ENCODE assay signal across 8 mouse cellular contexts in genomic region chr1:86487295-86487907, GRCm38 (mm10). TPM values are rescaled to one million over a fixed set of nuclear protein-coding genes. Genes with fewer than 3 reads are reported as not detected.
DNase-seq lines count a peak whose midpoint lies in the region; ATAC-seq and TF ChIP-seq lines count a peak whose summit lies in the region.

No protein-coding gene starts in this region.

- no peaks in the 10 kb centered on the region for H3K9me3 ChIP-seq in ES-E14 (ENCODE audit: control insufficient read depth, insufficient read depth, low read depth, low read length)
- no peaks in the 10 kb centered on the region for H3K9me3 ChIP-seq in forebrain, embryonic 16.5 days (ENCODE audit: control insufficient read depth, low read length)
- H3K9me3 ChIP-seq in lung, embryonic 14.5 days (ENCODE audit: low read depth, low read length) = no peaks in the 10 kb centered on the region

- peak; percentile 99 for DNase-seq in ES-E14 (ENCODE audit: low read depth, low spot score)
- peak; percentile 99 for DNase-seq in cerebellum, adult 11-12 months
- DNase-seq in heart, postnatal 36 days = peak; percentile 100
- DNase-seq in layer of hippocampus, adult 2 months (ENCODE audit: low spot score in 2 of 2) = peak; percentile 99 to 100
- peak; percentile 100 for DNase-seq in lung, embryonic 14.5 days
- DNase-seq in thymus, adult 2 months = peak; percentile 98

- peak; percentile 98 for ATAC-seq in forebrain, embryonic 16.5 days
- peak; percentile 95 for ATAC-seq in lung, embryonic 14.5 days (ENCODE audit: insufficient read depth)

- no peak for TF ChIP-seq CTCF in layer of hippocampus, adult 2 months (conservative IDR thresholded peaks at IDR 0.05)
- TF ChIP-seq CTCF in lung, embryonic 14.5 days (IDR thresholded peaks at IDR 0.05; ENCODE audit: low read depth) = no peak
- no peak for TF ChIP-seq CTCF in olfactory bulb, adult 2 months (IDR thresholded peaks at IDR 0.05; ENCODE audit: insufficient read depth, low read depth, low read length)
- no peak; the same call in 1 of the 2 replicates for TF ChIP-seq CTCF in thymus, adult 2 months (IDR thresholded peaks at IDR 0.05; ENCODE audit: borderline replicate concordance, control insufficient read depth, extremely low read depth, insufficient read depth, low read length, poor library complexity)

- WGBS in forebrain, embryonic 16.5 days = under 1% methylated on average over 69 of the region's 74 CpGs
- under 1% methylated on average over 71 of the region's 74 CpGs for WGBS in lung, embryonic 14.5 days
- under 1% methylated on average over 74 of the region's 74 CpGs for WGBS in olfactory bulb, adult 2 months
- WGBS in thymus, adult 2 months = under 1% methylated on average over 74 of the region's 74 CpGs

- H3K4me2 ChIP-seq in forebrain, embryonic 16.5 days (ENCODE audit: low read length) = peak overlapping the region; percentile 87
- peak overlapping the region; percentile 74 for H3K4me2 ChIP-seq in lung, embryonic 14.5 days

- no peaks in the 10 kb centered on the region for H3K27me3 ChIP-seq in forebrain, embryonic 16.5 days (replicated peaks; ENCODE audit: control insufficient read depth, insufficient read depth, low read length)
- H3K27me3 ChIP-seq in lung, embryonic 14.5 days (ENCODE audit: insufficient read depth, low read length) = no peaks in the 10 kb centered on the region
- no peaks in the 10 kb centered on the region for H3K27me3 ChIP-seq in thymus, adult 2 months (ENCODE audit: control insufficient read depth, insufficient read depth, low read length)

- intact Hi-C loops in heart, postnatal 36 days (cut with DNase I) = loop anchor here (1.0 kb wide), 3 partner anchors 15 to 45 kb away; no protein-coding TSS in a partner anchor

- TF ChIP-seq POLR2A in olfactory bulb, adult 2 months (IDR thresholded peaks at IDR 0.05; ENCODE audit: insufficient read depth, low read depth, low read length) = peak; percentile 94
- peak; percentile 98 for TF ChIP-seq POLR2A in thymus, adult 2 months (IDR thresholded peaks at IDR 0.05; ENCODE audit: control insufficient read depth, extremely low read depth, insufficient read depth, low read length, poor library complexity)

- peaks cover 3 to 22% of the 10 kb centered on the region in 2 experiments; a peak in 3 of 4 replicates for H3K4me1 ChIP-seq in ES-E14 (ENCODE audit: control insufficient read depth in 2 of 2, insufficient read depth in 2 of 2, low read length in 2 of 2, poor library complexity in 1 of 2)
- H3K4me1 ChIP-seq in forebrain, embryonic 16.5 days (replicated peaks; ENCODE audit: control insufficient read depth, insufficient read depth, low read length) = peaks cover 18% of the 10 kb centered on the region
- H3K4me1 ChIP-seq in lung, embryonic 14.5 days (ENCODE audit: insufficient read depth) = peaks cover 21% of the 10 kb centered on the region
- peaks cover 11% of the 10 kb centered on the region for H3K4me1 ChIP-seq in olfactory bulb, adult 2 months (ENCODE audit: control insufficient read depth, insufficient read depth, low read length)
- peaks cover 28% of the 10 kb centered on the region for H3K4me1 ChIP-seq in thymus, adult 2 months (replicated peaks; ENCODE audit: control insufficient read depth, insufficient read depth, low read length)

- no peaks in the 10 kb centered on the region for H3K36me3 ChIP-seq in ES-E14 (ENCODE audit: control insufficient read depth, insufficient read depth, low read length, poor library complexity, severe bottlenecking)
- no peaks in the 10 kb centered on the region for H3K36me3 ChIP-seq in forebrain, embryonic 16.5 days (ENCODE audit: control insufficient read depth, insufficient read depth)
- no peaks in the 10 kb centered on the region for H3K36me3 ChIP-seq in lung, embryonic 14.5 days (ENCODE audit: insufficient read depth)
- no peaks in the 10 kb centered on the region for H3K36me3 ChIP-seq in thymus, adult 2 months (ENCODE audit: control insufficient read depth, insufficient read depth, low read length)

- H3K9ac ChIP-seq in ES-E14 (ENCODE audit: insufficient read depth, low read depth, low read length, poor library complexity, severe bottlenecking) = peak overlapping the region; percentile 99
- H3K9ac ChIP-seq in forebrain, embryonic 16.5 days (replicated peaks; ENCODE audit: low read depth, low read length) = peak overlapping the region; percentile 97
- peak overlapping the region; percentile 82 for H3K9ac ChIP-seq in lung, embryonic 14.5 days

- H3K27ac ChIP-seq in ES-E14 (ENCODE audit: insufficient read depth, low read depth, low read length, poor library complexity, severe bottlenecking) = peak overlapping the region; percentile 96
- H3K27ac ChIP-seq in forebrain, embryonic 16.5 days (ENCODE audit: low read length) = peak overlapping the region; percentile 99
- H3K27ac ChIP-seq in layer of hippocampus, adult 2 months = peak overlapping the region; percentile 99
- H3K27ac ChIP-seq in lung, embryonic 14.5 days (ENCODE audit: low read depth) = peak overlapping the region; percentile 98
- H3K27ac ChIP-seq in olfactory bulb, adult 2 months (ENCODE audit: insufficient read depth, low read depth, low read length) = peak overlapping the region; percentile 100
- H3K27ac ChIP-seq in thymus, adult 2 months (ENCODE audit: control insufficient read depth, insufficient read depth, low read length) = peak overlapping the region; percentile 92

- in situ Hi-C loops in ES-E14 (cut with MboI; ENCODE audit: low sequenced_read_pairs in 2 of 2, unreplicated experiment in 2 of 2) = no loop called here

- H3K4me3 ChIP-seq in ES-E14 (ENCODE audit: insufficient read depth in 1 of 2, low read depth in 1 of 2, low read length in 2 of 2, poor library complexity in 1 of 2, severe bottlenecking in 1 of 2) = peak overlapping the region; percentile 70 to 96
- H3K4me3 ChIP-seq in forebrain, embryonic 16.5 days (replicated peaks; ENCODE audit: low read length) = peak overlapping the region; percentile 64
- peak overlapping the region; percentile 81 for H3K4me3 ChIP-seq in layer of hippocampus, adult 2 months
- peak overlapping the region; percentile 50 for H3K4me3 ChIP-seq in lung, embryonic 14.5 days (ENCODE audit: low read depth, low read length)
- H3K4me3 ChIP-seq in olfactory bulb, adult 2 months (ENCODE audit: insufficient read depth, low read depth, low read length) = peak overlapping the region; percentile 89
- H3K4me3 ChIP-seq in thymus, adult 2 months (ENCODE audit: control insufficient read depth, insufficient read depth, low read length) = peak overlapping the region; percentile 85

TF ChIP-seq in ES-E14, 5 proteins besides CTCF, POLR2A, EP300 and RAD21:
- TF ChIP-seq MAFK (IDR thresholded peaks at IDR 0.05; ENCODE audit: insufficient read depth, low read depth, low read length) = no peak
- TF ChIP-seq ZC3H11A (IDR thresholded peaks at IDR 0.05; ENCODE audit: borderline replicate concordance, low read depth, low read length) = peak; percentile 74; the same call in 1 of the 2 replicates
- TF ChIP-seq HCFC1 (IDR thresholded peaks at IDR 0.05; ENCODE audit: borderline replicate concordance, insufficient read depth, low read length) = peak; percentile 82

RNA-seq across cellular contexts. Expression of gene Ptma, which starts 39.1 kb away (rescaled TPM):
- 2,106 and 2,587 TPM in 2 replicates for total RNA-seq in ES-E14 (2012; rRNA removed)
- polyA plus RNA-seq in forebrain, embryonic 16.5 days (2015; fragmentation: Nextera tagmentation; extraction: Ambion mirVana) = 1,987 and 2,275 TPM in 2 replicates
- total RNA-seq in heart, postnatal 36 days (2021) = 100 to 1,000 TPM; 202 to 234 TPM
- 100 to 1,000 TPM; 478 to 491 TPM for total RNA-seq in layer of hippocampus, adult 2 months (2021)
- 3,453 and 3,547 TPM in 2 replicates for polyA plus RNA-seq in lung, embryonic 14.5 days (2014; fragmentation: Nextera tagmentation; extraction: Ambion mirVana)
- 1,950 and 2,456 TPM in 2 replicates for polyA plus RNA-seq in olfactory bulb, adult 2 months (2012; ENCODE audit: insufficient read depth, insufficient read length, low replicate concordance, missing spikeins)
- 2,341 and 3,054 TPM in 2 replicates for polyA plus RNA-seq in thymus, adult 2 months (2012; rRNA removed)

Comparison
In these comparisons a context has a peak if more than half of its experiments do, and no peak if none do; other contexts are left out.
1. Peak in every context shown above with its lines: DNase-seq, ATAC-seq, H3K4me3 ChIP-seq and H3K27ac ChIP-seq.